Mouse (Mus musculus) hindbrain, postnatal 0 days (tissue): ENCODE measurements around the gene Ntn1. TPM values are rescaled to one million over a fixed set of nuclear protein-coding genes. Genes with fewer than 3 reads are reported as not detected.

Source experiments
- ATAC-seq: fragments of 200-750 bp; cut with Nextera tagmentation; 2 replicates; pipeline ENCODE4 v1.8.0; 2017; ENCODE audit warnings: mild to moderate bottlenecking, moderate TSS enrichment, moderate library complexity
- DNase-seq: peaks from one replicate; pipeline ENCODE4 v3.0.0-alpha.2; 2015; ENCODE audit warnings: low spot score
- H3K27ac ChIP-seq: fragments of 300-500 bp; sonication (generic); 2 replicates; pipeline ENCODE4 v1.5.1; 2014; ENCODE audit warnings: mild to moderate bottlenecking
- H3K27me3 ChIP-seq: fragments of 300-500 bp; sonication (generic); 2 replicates; pipeline ENCODE4 v1.6.1; 2014; ENCODE audit warnings: low read length, mixed read lengths; ENCODE audit not compliant: insufficient read depth
- H3K36me3 ChIP-seq: fragments of 300-500 bp; sonication (generic); 2 replicates; pipeline ENCODE4 v1.6.1; 2014; ENCODE audit warnings: low read length, mixed read lengths; ENCODE audit not compliant: insufficient read depth
- H3K4me1 ChIP-seq: fragments of 300-500 bp; sonication (generic); 2 replicates; pipeline ENCODE4 v1.6.1; 2014; ENCODE audit warnings: antibody characterized with exemption, low read length, mixed read lengths; ENCODE audit not compliant: insufficient read depth
- H3K4me2 ChIP-seq: fragments of 300-500 bp; sonication (generic); 2 replicates; pipeline ENCODE4 v1.6.1; 2014; ENCODE audit warnings: low read depth, mild to moderate bottlenecking, low read length, moderate library complexity, mixed read lengths
- H3K4me3 ChIP-seq: fragments of 300-500 bp; sonication (generic); 2 replicates; pipeline ENCODE4 v1.5.1; 2014; ENCODE audit warnings: low read length
- H3K9ac ChIP-seq: fragments of 300-500 bp; sonication (generic); replicated peaks from 2 replicates; pipeline ENCODE4 v1.6.1; 2014; ENCODE audit warnings: mild to moderate bottlenecking, low read length, moderate library complexity, mixed read lengths
- H3K9me3 ChIP-seq: fragments of 300-500 bp; sonication (generic); 2 replicates; pipeline ENCODE4 v1.6.1; 2016; ENCODE audit warnings: low read length, mixed read lengths
- CTCF ChIP-seq: IDR thresholded peaks from 2 replicates; pipeline ENCODE4 v1.5.1; 2016; ENCODE audit warnings: antibody characterized with exemption, control low read depth, low read depth
- WGBS: fragments of 180-500 bp; shearing (Covaris S2); extraction: QIAGEN DNeasy Blood & Tissue Kit; methylation state at CpG from one replicate; pipeline ENCODE4 v1.1.7; 2014; 5-methylcytosine and 5-hydroxymethylcytosine counted together
- polyA plus RNA-seq: library from polyadenylated mRNA; unstranded; fragments of >200 nt; fragmentation: Nextera tagmentation; extraction: Ambion mirVana; gene quantifications from 2 replicates; pipeline ENCODE4 v1.2.1, GENCODE M21; 2015
- total RNA-seq: library from RNA; depleted of rRNA; stranded (reverse); fragments of >200 nt; gene quantifications from 2 replicates; pipeline ENCODE4 v1.2.3, GENCODE M21; 2014

The Ntn1 gene
- total and polyA plus RNA-seq, 2 experiments from 2014 or later = 13.8 to 81.7 TPM

GRCm38 (mm10) chr11:68352236-68352635, 48.4 kb downstream of the Ntn1 start:
- H3K4me1 ChIP-seq = peaks cover 5% of the 10 kb centered on the region; the same call in 1 of the 2 replicates
- H3K4me2 ChIP-seq = no peak overlapping the region
- no peaks in the 10 kb centered on the region for H3K27me3 ChIP-seq
- 63% methylated on average over 6 of the region's 6 CpGs for WGBS
- DNase-seq = no peak
- no peak for TF ChIP-seq CTCF
- H3K27ac ChIP-seq = no peak overlapping the region
- no peak overlapping the region for H3K4me3 ChIP-seq
- no peak overlapping the region for H3K9ac ChIP-seq
- H3K36me3 ChIP-seq = no peaks in the 10 kb centered on the region
- ATAC-seq = no peak
- H3K9me3 ChIP-seq = no peaks in the 10 kb centered on the region

GRCm38 (mm10) chr11:68348851-68349250, 51.8 kb downstream of the Ntn1 start:
- ATAC-seq (no peak), DNase-seq (no peak)
- Histone ChIP-seq H3K27me3 (no peaks in the 10 kb centered on the region), H3K4me1 (no peaks in the 10 kb centered on the region), H3K9ac (no peak overlapping the region), H3K9me3 (no peaks in the 10 kb centered on the region), H3K27ac (no peak overlapping the region), H3K4me3 (no peak overlapping the region), H3K36me3 (no peaks in the 10 kb centered on the region), H3K4me2 (no peak overlapping the region)
- TF ChIP-seq CTCF = no peak
- WGBS = 76% methylated on average over 12 of the region's 12 CpGs

- 64% methylated on average over 6 of the region's 6 CpGs for WGBS
- H3K4me2 ChIP-seq = no peak overlapping the region
- H3K27me3 ChIP-seq = no peaks in the 10 kb centered on the region
- H3K36me3 ChIP-seq = no peaks in the 10 kb centered on the region
- H3K4me3 ChIP-seq = no peak overlapping the region
- H3K27ac ChIP-seq = no peak overlapping the region
- H3K9me3 ChIP-seq = no peaks in the 10 kb centered on the region
- ATAC-seq (no peak), DNase-seq (no peak)
- no peaks in the 10 kb centered on the region for H3K4me1 ChIP-seq
- TF ChIP-seq CTCF = no peak
- no peak overlapping the region for H3K9ac ChIP-seq
Measured at GRCm38 (mm10) chr11:68348083-68348482, 52.5 kb downstream of the Ntn1 start.

- Histone ChIP-seq H3K4me1 (no peaks in the 10 kb centered on the region; the same call in 1 of the 2 replicates), H3K4me2 (no peak overlapping the region), H3K36me3 (no peaks in the 10 kb centered on the region), H3K9ac (no peak overlapping the region), H3K9me3 (no peaks in the 10 kb centered on the region), H3K4me3 (no peak overlapping the region), H3K27me3 (no peaks in the 10 kb centered on the region), H3K27ac (no peak overlapping the region)
- 72% methylated on average over 5 of the region's 5 CpGs for WGBS
- DNase-seq (no peak), ATAC-seq (no peak)
- no peak for TF ChIP-seq CTCF
Measured at GRCm38 (mm10) chr11:68347508-68347907, 53.1 kb downstream of the Ntn1 start.

- no peak for DNase-seq
- no peak overlapping the region for H3K4me2 ChIP-seq
- H3K4me1 ChIP-seq = no peaks in the 10 kb centered on the region; the same call in 1 of the 2 replicates
- H3K9ac ChIP-seq = no peak overlapping the region
- H3K36me3 ChIP-seq = no peaks in the 10 kb centered on the region
- no peaks in the 10 kb centered on the region for H3K9me3 ChIP-seq
- no peak for ATAC-seq
- H3K27ac ChIP-seq = no peak overlapping the region
- H3K4me3 ChIP-seq = no peak overlapping the region
- no peak for TF ChIP-seq CTCF
- no peaks in the 10 kb centered on the region for H3K27me3 ChIP-seq
- WGBS = 89% methylated on average over 5 of the region's 5 CpGs
Measured at GRCm38 (mm10) chr11:68346099-68346498, 54.5 kb downstream of the Ntn1 start.

- TF ChIP-seq CTCF = no peak
- no peak overlapping the region for H3K4me3 ChIP-seq
Measured at GRCm38 (mm10) chr11:68344221-68344620, 56.4 kb downstream of the Ntn1 start.

GRCm38 (mm10) chr11:68342761-68343160, 57.9 kb downstream of the Ntn1 start:
- Histone ChIP-seq H3K4me1 (peaks cover 7% of the 10 kb centered on the region; the same call in 1 of the 2 replicates), H3K9ac (no peak overlapping the region), H3K27ac (no peak overlapping the region), H3K9me3 (no peaks in the 10 kb centered on the region), H3K36me3 (no peaks in the 10 kb centered on the region), H3K27me3 (no peaks in the 10 kb centered on the region), H3K4me2 (no peak overlapping the region), H3K4me3 (no peak overlapping the region)
- WGBS = 82% methylated on average over 5 of the region's 5 CpGs
- ATAC-seq = no peak
- no peak for DNase-seq
- no peak for TF ChIP-seq CTCF

More at GRCm38 (mm10) chr11:68344221-68344620, 56.4 kb downstream of the Ntn1 start:
- Histone ChIP-seq H3K9ac (no peak overlapping the region), H3K27ac (no peak overlapping the region), H3K4me1 (peaks cover 7% of the 10 kb centered on the region; the same call in 1 of the 2 replicates), H3K4me2 (no peak overlapping the region), H3K9me3 (no peaks in the 10 kb centered on the region), H3K36me3 (no peaks in the 10 kb centered on the region), H3K27me3 (no peaks in the 10 kb centered on the region)
- DNase-seq = no peak
- WGBS = 75% methylated on average over 9 of the region's 9 CpGs
- no peak for ATAC-seq
